ENCODE assay signal across 1 mouse cellular context in the genomic region with DNA sequence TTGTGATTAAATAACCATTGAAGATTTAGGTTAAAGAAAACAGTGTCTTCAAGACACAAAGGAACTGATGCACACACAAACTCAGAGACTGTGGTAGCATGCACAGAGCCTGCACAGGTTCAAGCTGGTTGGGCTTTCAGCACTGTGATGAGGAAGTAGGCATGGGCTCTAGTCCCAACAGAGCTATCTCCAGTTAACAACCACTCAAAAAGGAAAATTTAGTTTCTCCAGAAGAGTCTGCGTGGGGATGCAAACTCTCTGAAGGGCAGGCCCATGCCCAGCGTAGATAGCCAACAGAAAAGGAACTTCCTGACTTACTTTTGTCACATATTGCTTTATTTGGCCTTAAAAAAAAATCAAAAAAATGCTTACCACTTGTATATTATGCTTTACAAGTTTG.
TF ChIP-seq lines count a peak whose summit lies in the region.

No protein-coding gene starts in this region.

TF ChIP-seq in MEL, 35 proteins besides CTCF, POLR2A, EP300 and RAD21:
- TF ChIP-seq MXI1 (IDR thresholded peaks at IDR 0.05; ENCODE audit: low read depth, low read length): peak; percentile 61; the same call in 1 of the 2 replicates
- TF ChIP-seq GABPA (IDR thresholded peaks at IDR 0.05; ENCODE audit: low read depth, low read length): no peak
- no peak for TF ChIP-seq UBTF (IDR thresholded peaks at IDR 0.05; ENCODE audit: borderline replicate concordance, insufficient read depth, low read depth, low read length)
- no peak for TF ChIP-seq ZKSCAN1 (IDR thresholded peaks at IDR 0.05; ENCODE audit: low read depth, low read length)
- TF ChIP-seq SIN3A (IDR thresholded peaks at IDR 0.05; ENCODE audit: low read length): peak; percentile 35; the same call in 1 of the 2 replicates
- no peak for TF ChIP-seq MAZ (IDR thresholded peaks at IDR 0.05; ENCODE audit: low read depth, low read length)
- TF ChIP-seq ELF1 (IDR thresholded peaks at IDR 0.05; ENCODE audit: low read depth, low read length): peak; percentile 72; the same call in 1 of the 2 replicates
- no peak for TF ChIP-seq ZC3H11A (IDR thresholded peaks at IDR 0.05; ENCODE audit: low read depth, low read length)
- TF ChIP-seq RCOR1 (IDR thresholded peaks at IDR 0.05; ENCODE audit: low read depth, low read length): peak; percentile 33; the same call in 1 of the 2 replicates
- TF ChIP-seq POLR2AphosphoS2 (IDR thresholded peaks at IDR 0.05; ENCODE audit: low read length): no peak
- peak; percentile 10; the same call in 1 of the 2 replicates for TF ChIP-seq MAX (IDR thresholded peaks at IDR 0.05; ENCODE audit: low read length)
- 0 out of 2 replicates have a peak, but pooled peaks have one; percentile 47 for TF ChIP-seq ZNF384 (IDR thresholded peaks at IDR 0.05; ENCODE audit: low read depth, low read length)
- TF ChIP-seq MYC (IDR thresholded peaks at IDR 0.05; ENCODE audit: low read depth, low read length): 0 out of 2 replicates have a peak, but pooled peaks have one; percentile 43
- TF ChIP-seq GATA1 (IDR thresholded peaks at IDR 0.05; ENCODE audit: low read depth, low read length): no peak
- no peak for TF ChIP-seq TAL1 (IDR thresholded peaks at IDR 0.05; ENCODE audit: low read length)
- TF ChIP-seq CHD2 (IDR thresholded peaks at IDR 0.05; ENCODE audit: low read length): no peak
- no peak for TF ChIP-seq HCFC1 (IDR thresholded peaks at IDR 0.05; ENCODE audit: low read depth, low read length)
- TF ChIP-seq NRF1 (IDR thresholded peaks at IDR 0.05; ENCODE audit: insufficient read depth, low read depth, low read length, poor library complexity, severe bottlenecking): peak; percentile 31; the same call in 1 of the 2 replicates
- TF ChIP-seq USF1 (IDR thresholded peaks at IDR 0.05; ENCODE audit: low read depth, low read length): no peak
- no peak for TF ChIP-seq SMC3 (IDR thresholded peaks at IDR 0.05; ENCODE audit: low read depth, low read length)
